29 mouse cellular contexts compared by ENCODE assay signal in the genomic region with DNA sequence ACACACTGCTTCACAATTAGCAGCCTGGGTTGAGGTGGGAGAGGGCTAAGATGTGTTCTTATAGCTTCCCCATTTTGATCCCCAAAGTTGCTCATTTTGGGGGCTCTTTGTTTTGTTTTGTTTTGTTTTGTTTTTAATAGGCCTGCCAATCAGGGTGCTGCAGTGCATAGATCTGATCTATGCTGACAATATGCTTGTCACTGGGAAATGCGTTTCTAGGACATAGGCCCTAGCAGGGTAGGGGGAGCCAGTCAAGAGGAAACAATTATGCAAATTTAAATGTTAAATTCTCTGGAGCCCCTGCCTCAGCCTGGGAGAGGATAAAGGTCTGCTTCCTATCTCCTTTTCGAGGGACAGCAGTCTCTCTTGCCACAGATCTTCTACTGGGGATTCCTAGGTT. TPM values are rescaled to one million over a fixed set of nuclear protein-coding genes. Genes with fewer than 3 reads are reported as not detected.
A peak's percentile ranks its signal among the peaks of the same experiment; 100 is the strongest.
DNase-seq lines count a peak whose midpoint lies in the region; ATAC-seq and TF ChIP-seq lines count a peak whose summit lies in the region.
"Had no signal": no experiment of that assay in that cellular context is flagged by ENCODE, and none has a peak within 500 bp of the region (broad histone marks: within the 10 kb centered on the region; RNA-seq: fewer than 3 reads in every experiment).

No protein-coding gene starts in this region.

- no peaks in the 10 kb centered on the region for H3K27me3 ChIP-seq in heart, embryonic 10.5 days (ENCODE audit: insufficient read depth, poor library complexity, severe bottlenecking)
- no peaks in the 10 kb centered on the region for H3K27me3 ChIP-seq in heart, embryonic 12.5 days (replicated peaks)
- H3K27me3 ChIP-seq in midbrain, embryonic 12.5 days = peaks cover 45% of the 10 kb centered on the region
- H3K27me3 ChIP-seq in midbrain, embryonic 16.5 days (ENCODE audit: control insufficient read depth, insufficient read depth, low read depth, low read length) = 0 out of 2 replicates have a peak, but pooled peaks cover 3% of the 10 kb centered on the region
- H3K27me3 ChIP-seq in forebrain, embryonic 16.5 days (replicated peaks; ENCODE audit: control insufficient read depth, insufficient read depth, low read length) = peaks cover 6% of the 10 kb centered on the region; the same call in 1 of the 2 replicates
- no peaks in the 10 kb centered on the region for H3K27me3 ChIP-seq in cerebellum, adult 2 months (ENCODE audit: control insufficient read depth, insufficient read depth, low read length)
- H3K27me3 ChIP-seq: limb, embryonic 13.5 days; lung, embryonic 15.5 days had no signal

- no peak for ATAC-seq in heart, embryonic 12.5 days (ENCODE audit: insufficient number of reproducible peaks, low FRiP score)
- ATAC-seq in midbrain, embryonic 12.5 days (ENCODE audit: low FRiP score, low read depth) = peak; percentile 61
- ATAC-seq in midbrain, embryonic 16.5 days = no peak; the same call in 1 of the 2 replicates
- peak; percentile 58; the same call in 1 of the 2 replicates for ATAC-seq in forebrain, embryonic 16.5 days
- ATAC-seq: CD4-positive, CD25-positive, alpha-beta regulatory T cell, adult 4 months; inflammation-experienced regulatory T-cells, adult 6 months had no signal

- no peak overlapping the region for H3K4me2 ChIP-seq in heart, embryonic 12.5 days
- no peak overlapping the region for H3K4me2 ChIP-seq in midbrain, embryonic 12.5 days (replicated peaks)
- H3K4me2 ChIP-seq in midbrain, embryonic 16.5 days (ENCODE audit: low read length) = no peak overlapping the region
- H3K4me2 ChIP-seq in forebrain, embryonic 16.5 days (ENCODE audit: low read length) = no peak overlapping the region
- H3K4me2 ChIP-seq: heart, embryonic 11.5 days; kidney, embryonic 15.5 days; limb, embryonic 13.5 days; liver, embryonic 11.5 days; lung, embryonic 15.5 days had no signal

- WGBS in heart, embryonic 10.5 days = 31% methylated on average over 2 of the region's 2 CpGs
- 35% methylated on average over 2 of the region's 2 CpGs for WGBS in heart, embryonic 12.5 days
- WGBS in midbrain, embryonic 12.5 days = 11% methylated on average over 2 of the region's 2 CpGs
- WGBS in midbrain, embryonic 16.5 days = 6% methylated on average over 2 of the region's 2 CpGs
- WGBS in forebrain, embryonic 16.5 days = 7% methylated on average over 2 of the region's 2 CpGs
- WGBS in cerebellum, adult 2 months = 82% methylated on average over 2 of the region's 2 CpGs

- H3K36me3 ChIP-seq in heart, embryonic 10.5 days = no peaks in the 10 kb centered on the region
- H3K36me3 ChIP-seq in heart, embryonic 12.5 days = no peaks in the 10 kb centered on the region
- no peaks in the 10 kb centered on the region for H3K36me3 ChIP-seq in midbrain, embryonic 12.5 days
- H3K36me3 ChIP-seq in midbrain, embryonic 16.5 days (ENCODE audit: control insufficient read depth, insufficient read depth, low read length) = no peaks in the 10 kb centered on the region
- no peaks in the 10 kb centered on the region for H3K36me3 ChIP-seq in forebrain, embryonic 16.5 days (ENCODE audit: control insufficient read depth, insufficient read depth)
- H3K36me3 ChIP-seq: kidney, embryonic 15.5 days; limb, embryonic 13.5 days; lung, embryonic 15.5 days had no signal

- no peak for DNase-seq in heart, embryonic 10.5 days (ENCODE audit: low spot score)
- peak; percentile 68 for DNase-seq in retina, embryonic 14.5 days (ENCODE audit: low spot score)
- no peak for DNase-seq in cerebellum, adult 2 months
- DNase-seq: adrenal gland, postnatal 25 days; cerebellum, adult 18-20 months; cerebellum, postnatal 14 days; gastrocnemius, postnatal 25 days; heart, adult 11 months; heart, postnatal 4 days; kidney, adult 18-20 months; lung, postnatal 36 days; right cerebral cortex, postnatal 4 days; thymus, adult 18-20 months; thymus, postnatal 25 days had no signal

- peak overlapping the region; percentile 57 for H3K27ac ChIP-seq in heart, embryonic 10.5 days
- no peak overlapping the region for H3K27ac ChIP-seq in heart, embryonic 12.5 days (ENCODE audit: poor library complexity, severe bottlenecking)
- no peak overlapping the region for H3K27ac ChIP-seq in midbrain, embryonic 12.5 days (replicated peaks)
- H3K27ac ChIP-seq in midbrain, embryonic 16.5 days (ENCODE audit: low read length) = no peak overlapping the region
- H3K27ac ChIP-seq in forebrain, embryonic 16.5 days (ENCODE audit: low read length) = no peak overlapping the region
- H3K27ac ChIP-seq in cerebellum, adult 2 months (ENCODE audit: insufficient read depth, low read length) = no peak overlapping the region
- H3K27ac ChIP-seq: kidney, embryonic 15.5 days; left cerebral cortex, adult 2 months; limb, embryonic 13.5 days; lung, embryonic 15.5 days; stomach, postnatal 0 days had no signal

- no peak overlapping the region for H3K9ac ChIP-seq in heart, embryonic 12.5 days
- H3K9ac ChIP-seq in midbrain, embryonic 12.5 days (replicated peaks) = no peak overlapping the region
- no peak overlapping the region for H3K9ac ChIP-seq in midbrain, embryonic 16.5 days (ENCODE audit: low read depth, low read length)
- H3K9ac ChIP-seq in forebrain, embryonic 16.5 days (replicated peaks; ENCODE audit: low read depth, low read length) = no peak overlapping the region
- H3K9ac ChIP-seq: kidney, embryonic 15.5 days; limb, embryonic 13.5 days; lung, embryonic 15.5 days had no signal

- TF ChIP-seq CTCF in cerebellum, adult 2 months (IDR thresholded peaks at IDR 0.05; ENCODE audit: borderline replicate concordance, insufficient read depth, low read depth, low read length) = no peak

- H3K4me3 ChIP-seq in heart, embryonic 10.5 days = no peak overlapping the region
- no peak overlapping the region for H3K4me3 ChIP-seq in heart, embryonic 12.5 days
- H3K4me3 ChIP-seq in midbrain, embryonic 12.5 days = no peak overlapping the region
- no peak overlapping the region for H3K4me3 ChIP-seq in midbrain, embryonic 16.5 days (ENCODE audit: low read depth, low read length)
- no peak overlapping the region for H3K4me3 ChIP-seq in forebrain, embryonic 16.5 days (replicated peaks; ENCODE audit: low read length)
- H3K4me3 ChIP-seq in cerebellum, adult 2 months (replicated peaks; ENCODE audit: insufficient read depth, low read depth, low read length) = no peak overlapping the region
- H3K4me3 ChIP-seq: erythroblast, embryonic 14.5 days; kidney, embryonic 15.5 days; left cerebral cortex, adult 2 months; limb, embryonic 13.5 days; lung, embryonic 15.5 days had no signal

- H3K4me1 ChIP-seq in heart, embryonic 10.5 days = peaks cover 50% of the 10 kb centered on the region
- H3K4me1 ChIP-seq in heart, embryonic 12.5 days (replicated peaks) = peaks cover 53% of the 10 kb centered on the region
- peaks cover 26% of the 10 kb centered on the region for H3K4me1 ChIP-seq in midbrain, embryonic 12.5 days
- H3K4me1 ChIP-seq in midbrain, embryonic 16.5 days (ENCODE audit: control insufficient read depth, insufficient read depth, low read length) = peaks cover 3% of the 10 kb centered on the region
- H3K4me1 ChIP-seq in forebrain, embryonic 16.5 days (replicated peaks; ENCODE audit: control insufficient read depth, insufficient read depth, low read length) = peaks cover 11% of the 10 kb centered on the region
- H3K4me1 ChIP-seq in cerebellum, adult 2 months (ENCODE audit: control insufficient read depth, insufficient read depth, low read length) = no peaks in the 10 kb centered on the region

- H3K9me3 ChIP-seq in heart, embryonic 10.5 days = no peaks in the 10 kb centered on the region
- no peaks in the 10 kb centered on the region for H3K9me3 ChIP-seq in heart, embryonic 12.5 days (replicated peaks)
- H3K9me3 ChIP-seq in midbrain, embryonic 12.5 days = no peaks in the 10 kb centered on the region
- no peaks in the 10 kb centered on the region for H3K9me3 ChIP-seq in midbrain, embryonic 16.5 days (replicated peaks; ENCODE audit: control insufficient read depth, low read length, poor library complexity, severe bottlenecking)
- H3K9me3 ChIP-seq in forebrain, embryonic 16.5 days (ENCODE audit: control insufficient read depth, low read length) = no peaks in the 10 kb centered on the region
- H3K9me3 ChIP-seq: kidney, embryonic 15.5 days; limb, embryonic 13.5 days; lung, embryonic 15.5 days had no signal

- no peak for TF ChIP-seq POLR2A in cerebellum, adult 2 months (IDR thresholded peaks at IDR 0.05; ENCODE audit: borderline replicate concordance, insufficient read depth, low read length)

RNA-seq across cellular contexts. Expression of a gene that starts 6.1 kb away (rescaled TPM):
- polyA plus RNA-seq in heart, embryonic 10.5 days (2016; fragmentation: Nextera tagmentation; extraction: Ambion mirVana) = 23.3 and 27.7 TPM in 2 replicates
- polyA plus RNA-seq in heart, embryonic 12.5 days (2016; fragmentation: Nextera tagmentation; extraction: Ambion mirVana) = 28.1 and 34.6 TPM in 2 replicates
- 23.0 and 24.5 TPM in 2 replicates for polyA plus RNA-seq in midbrain, embryonic 12.5 days (2016; fragmentation: Nextera tagmentation; extraction: Ambion mirVana)
- polyA plus RNA-seq in midbrain, embryonic 16.5 days (2015; fragmentation: Nextera tagmentation; extraction: Ambion mirVana) = 21.5 and 23.6 TPM in 2 replicates
- polyA plus RNA-seq in forebrain, embryonic 16.5 days (2015; fragmentation: Nextera tagmentation; extraction: Ambion mirVana) = 22.0 and 35.2 TPM in 2 replicates
- polyA plus RNA-seq in cerebellum, adult 2 months (2012; rRNA removed) = 32.5 and 35.8 TPM in 2 replicates

RNA-seq across cellular contexts. Expression of a gene that starts 21.1 kb away (rescaled TPM):
- 21.9 and 25.4 TPM in 2 replicates for polyA plus RNA-seq in heart, embryonic 10.5 days (2016; fragmentation: Nextera tagmentation; extraction: Ambion mirVana)
- polyA plus RNA-seq in heart, embryonic 12.5 days (2016; fragmentation: Nextera tagmentation; extraction: Ambion mirVana) = 23.0 and 24.3 TPM in 2 replicates
- polyA plus RNA-seq in midbrain, embryonic 12.5 days (2016; fragmentation: Nextera tagmentation; extraction: Ambion mirVana) = 12.8 and 15.5 TPM in 2 replicates
- 1.5 and 1.7 TPM in 2 replicates for polyA plus RNA-seq in midbrain, embryonic 16.5 days (2015; fragmentation: Nextera tagmentation; extraction: Ambion mirVana)
- 4.8 and 5.7 TPM in 2 replicates for polyA plus RNA-seq in forebrain, embryonic 16.5 days (2015; fragmentation: Nextera tagmentation; extraction: Ambion mirVana)
- polyA plus RNA-seq in cerebellum, adult 2 months (2012; rRNA removed) = 0.10 and 0.14 TPM in 2 replicates

RNA-seq across cellular contexts. Expression of a gene that starts 54.6 kb away (rescaled TPM):
- 905 and 1,263 TPM in 2 replicates for polyA plus RNA-seq in heart, embryonic 10.5 days (2016; fragmentation: Nextera tagmentation; extraction: Ambion mirVana)
- 1,088 and 1,135 TPM in 2 replicates for polyA plus RNA-seq in heart, embryonic 12.5 days (2016; fragmentation: Nextera tagmentation; extraction: Ambion mirVana)
- polyA plus RNA-seq in midbrain, embryonic 12.5 days (2016; fragmentation: Nextera tagmentation; extraction: Ambion mirVana) = 0.27 and 0.56 TPM in 2 replicates
- 0.25 TPM in 1 of 2 replicates, not detected in the other for polyA plus RNA-seq in midbrain, embryonic 16.5 days (2015; fragmentation: Nextera tagmentation; extraction: Ambion mirVana)
- not detected in 2 replicates for polyA plus RNA-seq in forebrain, embryonic 16.5 days (2015; fragmentation: Nextera tagmentation; extraction: Ambion mirVana)
- not detected in 2 replicates for polyA plus RNA-seq in cerebellum, adult 2 months (2012; rRNA removed)
- polyA plus RNA-seq: CD4-positive, CD25-positive, alpha-beta regulatory T cell, adult 4 months; cortical plate, adult 2 months; erythroblast, embryonic 14.5 days; inflammation-experienced regulatory T-cells, adult 6 months had no signal

Comparison
In these comparisons a context has a peak if more than half of its experiments do, and no peak if none do; other contexts are left out.
1. ATAC-seq: peak in midbrain, embryonic 12.5 days (single experiment) and forebrain, embryonic 16.5 days (single experiment); none in heart, embryonic 12.5 days (single experiment) and midbrain, embryonic 16.5 days (single experiment).
2. RNA of a gene that starts 54.6 kb away (polyA plus RNA-seq): 1,088 to 1,135 TPM in heart, embryonic 12.5 days and 905 to 1,263 TPM in heart, embryonic 10.5 days; 0.27 to 0.56 TPM in midbrain, embryonic 12.5 days, not detected in forebrain, embryonic 16.5 days, 0.25 TPM in midbrain, embryonic 16.5 days and not detected in cerebellum, adult 2 months; every median in the first group is over 100 times any median in the second.